Comparison of ENCODE assay signal across 8 mouse cellular contexts in genomic region chrX:101527356-101527755, GRCm38 (mm10). TPM values are rescaled to one million over a fixed set of nuclear protein-coding genes. Genes with fewer than 3 reads are reported as not detected.
DNase-seq lines count a peak whose midpoint lies in the region; ATAC-seq lines count a peak whose summit lies in the region.

No protein-coding gene starts in this region.

- H3K4me2 ChIP-seq in heart, embryonic 16.5 days (ENCODE audit: low read depth, low read length), result peak overlapping the region; percentile 38; the same call in 1 of the 2 replicates
- peak overlapping the region; percentile 32; the same call in 1 of the 2 replicates for H3K4me2 ChIP-seq in liver, embryonic 16.5 days (ENCODE audit: low read depth, low read length)

- no peak overlapping the region for H3K27ac ChIP-seq in heart, embryonic 16.5 days (ENCODE audit: low read length)
- no peak overlapping the region for H3K27ac ChIP-seq in liver, embryonic 16.5 days (ENCODE audit: low read length)

- no peaks in the 10 kb centered on the region for H3K27me3 ChIP-seq in heart, embryonic 16.5 days (ENCODE audit: control insufficient read depth, insufficient read depth, low read length)
- H3K27me3 ChIP-seq in liver, embryonic 16.5 days (ENCODE audit: control insufficient read depth, insufficient read depth, low read depth, low read length), result no peaks in the 10 kb centered on the region

- H3K4me1 ChIP-seq in heart, embryonic 16.5 days (ENCODE audit: control insufficient read depth, insufficient read depth, low read length), result no peaks in the 10 kb centered on the region
- H3K4me1 ChIP-seq in liver, embryonic 16.5 days (ENCODE audit: control insufficient read depth, low read depth, low read length), result no peaks in the 10 kb centered on the region

- 35% methylated on average over 9 of the region's 9 CpGs for WGBS in heart, embryonic 16.5 days
- WGBS in liver, embryonic 16.5 days (ENCODE audit: insufficient replicate concordance), result 48% methylated on average over 9 of the region's 9 CpGs

- DNase-seq in adrenal gland, postnatal 14 days, result peak; percentile 49
- no peak for DNase-seq in adrenal gland, adult 18-20 months (ENCODE audit: low spot score in 2 of 2)
- peak; percentile 77 for DNase-seq in ZHBTc4 (ENCODE audit: low read depth, low spot score)
- no peak for DNase-seq in right cerebral cortex, postnatal 14 days
- DNase-seq in layer of hippocampus, postnatal 10 days (ENCODE audit: low spot score in 2 of 2), result no peak
- DNase-seq in gastrocnemius, adult 18-20 months (ENCODE audit: low spot score), result no peak

- no peaks in the 10 kb centered on the region for H3K9me3 ChIP-seq in heart, embryonic 16.5 days (replicated peaks; ENCODE audit: control insufficient read depth, low read length)
- H3K9me3 ChIP-seq in liver, embryonic 16.5 days (replicated peaks; ENCODE audit: control insufficient read depth, low read length), result no peaks in the 10 kb centered on the region

- H3K9ac ChIP-seq in heart, embryonic 16.5 days (ENCODE audit: low read length), result no peak overlapping the region
- no peak overlapping the region for H3K9ac ChIP-seq in liver, embryonic 16.5 days (ENCODE audit: low read depth, low read length)

- no peak for ATAC-seq in heart, embryonic 16.5 days (replicated peaks; ENCODE audit: extremely low read depth, insufficient read depth, low FRiP score)
- peak; percentile 49 for ATAC-seq in liver, embryonic 16.5 days (ENCODE audit: low read depth)

- H3K4me3 ChIP-seq in heart, embryonic 16.5 days (ENCODE audit: low read length), result peak overlapping the region; percentile 37
- H3K4me3 ChIP-seq in liver, embryonic 16.5 days (ENCODE audit: low read depth, low read length), result peak overlapping the region; percentile 42

- no peaks in the 10 kb centered on the region for H3K36me3 ChIP-seq in heart, embryonic 16.5 days (ENCODE audit: control insufficient read depth, insufficient read depth)
- H3K36me3 ChIP-seq in liver, embryonic 16.5 days (ENCODE audit: control insufficient read depth, insufficient read depth), result no peaks in the 10 kb centered on the region

RNA-seq across cellular contexts. Expression of gene Taf1, which starts 5.2 kb away (rescaled TPM):
- total RNA-seq in adrenal gland, postnatal 14 days (2021), result 29.8 and 35.2 TPM in 2 replicates
- total RNA-seq in adrenal gland, adult 18-20 months (2021), result 10 to 100 TPM; 38.2 to 41.7 TPM
- 6.2 and 8.0 TPM in 2 replicates for polyA plus RNA-seq in heart, embryonic 16.5 days (2015; fragmentation: Nextera tagmentation; extraction: Ambion mirVana)
- polyA plus RNA-seq in liver, embryonic 16.5 days (2015; fragmentation: Nextera tagmentation; extraction: Ambion mirVana), result 5.8 and 6.2 TPM in 2 replicates
- total RNA-seq in layer of hippocampus, postnatal 10 days (2021), result 10 to 100 TPM; 52.9 to 59.5 TPM
- total RNA-seq in gastrocnemius, adult 18-20 months (2021), result 1 to 10 TPM; 8.4 to 9.2 TPM

Comparison
In these comparisons a context has a peak if more than half of its experiments do, and no peak if none do; other contexts are left out.
1. DNase-seq: peak in adrenal gland, postnatal 14 days (single experiment) and ZHBTc4 (single experiment); none in adrenal gland, adult 18-20 months (0 of 2), right cerebral cortex, postnatal 14 days (single experiment), layer of hippocampus, postnatal 10 days (0 of 2) and gastrocnemius, adult 18-20 months (single experiment).